Mouse (Mus musculus): ENCODE data around the gene C3.

GRCm38 (mm10) chr17:57250461-57251160 lies 22.7 kb upstream of the C3 start:
- TF ChIP-seq GATA1 (IDR thresholded peaks at IDR 0.05; ENCODE audit: borderline replicate concordance, low read length), result no peak
- no peak for TF ChIP-seq FLI1 (IDR thresholded peaks at IDR 0.05; ENCODE audit: low read length)

Data from megakaryocyte, embryonic 14.5 days (primary cell).